Mouse (Mus musculus) midbrain, postnatal 0 days (tissue): ENCODE results near the gene Znrf4. TPM values are rescaled to one million over a fixed set of nuclear protein-coding genes. Genes with fewer than 3 reads are reported as not detected.

Experiments used
- ATAC-seq: fragments of 200-750 bp; cut with Nextera tagmentation; 2 replicates; pipeline ENCODE4 v1.8.0; 2017; ENCODE audit warnings: moderate number of reproducible peaks, mild to moderate bottlenecking, moderate TSS enrichment, moderate library complexity; ENCODE audit not compliant: low FRiP score
- DNase-seq: peaks from one replicate; pipeline ENCODE4 v3.0.0-alpha.2; 2015; ENCODE audit warnings: low spot score
- H3K27ac ChIP-seq: fragments of 300-500 bp; sonication (generic); 2 replicates; pipeline ENCODE4 v1.5.1; 2014; ENCODE audit warnings: low read depth, mild to moderate bottlenecking, low read length, mixed read lengths
- H3K27me3 ChIP-seq: fragments of 300-500 bp; sonication (generic); 2 replicates; pipeline ENCODE4 v1.6.1; 2014; ENCODE audit warnings: low read length, control low read depth, mixed read lengths; ENCODE audit not compliant: insufficient read depth
- H3K36me3 ChIP-seq: fragments of 300-500 bp; sonication (generic); 2 replicates; pipeline ENCODE4 v1.6.1; 2014; ENCODE audit warnings: low read length, control low read depth, mixed read lengths; ENCODE audit not compliant: insufficient read depth
- H3K4me1 ChIP-seq: fragments of 300-500 bp; sonication (generic); 2 replicates; pipeline ENCODE4 v1.6.1; 2014; ENCODE audit warnings: mild to moderate bottlenecking, control low read depth, antibody characterized with exemption, low read length, mixed read lengths; ENCODE audit not compliant: insufficient read depth
- H3K4me2 ChIP-seq: fragments of 300-500 bp; sonication (generic); 2 replicates; pipeline ENCODE4 v1.6.1; 2014; ENCODE audit warnings: low read depth, mild to moderate bottlenecking, low read length, mixed read lengths; ENCODE audit not compliant: poor library complexity, severe bottlenecking
- H3K4me3 ChIP-seq: fragments of 300-500 bp; sonication (generic); 2 replicates; pipeline ENCODE4 v1.5.1; 2014; ENCODE audit warnings: low read depth, mild to moderate bottlenecking, low read length, moderate library complexity
- H3K9ac ChIP-seq: fragments of 300-500 bp; sonication (generic); replicated peaks from 2 replicates; pipeline ENCODE4 v1.6.1; 2014; ENCODE audit warnings: mild to moderate bottlenecking, low read length, moderate library complexity, mixed read lengths; ENCODE audit not compliant: poor library complexity, severe bottlenecking
- H3K9me3 ChIP-seq: fragments of 300-500 bp; sonication (generic); 2 replicates; pipeline ENCODE4 v1.6.1; 2016; ENCODE audit warnings: low read length, control low read depth
- CTCF ChIP-seq: IDR thresholded peaks from 2 replicates; pipeline ENCODE4 v1.5.1; 2016; ENCODE audit warnings: antibody characterized with exemption, mild to moderate bottlenecking
- WGBS: fragments of 180-500 bp; shearing (Covaris S2); extraction: QIAGEN DNeasy Blood & Tissue Kit; methylation state at CpG from one replicate; pipeline ENCODE4 v1.1.7; 2014; 5-methylcytosine and 5-hydroxymethylcytosine counted together
- polyA plus RNA-seq: library from polyadenylated mRNA; unstranded; fragments of >200 nt; fragmentation: Nextera tagmentation; extraction: Ambion mirVana; gene quantifications from 2 replicates; pipeline ENCODE4 v1.2.1, GENCODE M21; 2015
- total RNA-seq: library from RNA; depleted of rRNA; stranded (reverse); fragments of >200 nt; gene quantifications from 2 replicates; pipeline ENCODE4 v1.2.3, GENCODE M21; 2014

Gene Znrf4
- total and polyA plus RNA-seq, 2 experiments from 2014 or later = not detected

- no peak overlapping the region for H3K4me3 ChIP-seq
- H3K36me3 ChIP-seq = no peaks in the 10 kb centered on the region
- no peak overlapping the region for H3K4me2 ChIP-seq
- no peak overlapping the region for H3K9ac ChIP-seq
- no peaks in the 10 kb centered on the region; the same call in 1 of the 2 replicates for H3K4me1 ChIP-seq
- no peaks in the 10 kb centered on the region for H3K27me3 ChIP-seq
- H3K9me3 ChIP-seq = no peaks in the 10 kb centered on the region
- WGBS = 80% methylated on average over 7 of the region's 7 CpGs
- ATAC-seq (no peak), DNase-seq (no peak)
- H3K27ac ChIP-seq = no peak overlapping the region
- no peak for TF ChIP-seq CTCF
Measured at GRCm38 (mm10) chr17:56490438-56491152, 21.6 kb downstream of the Znrf4 start.

- no peak overlapping the region for H3K9ac ChIP-seq
- no peak overlapping the region for H3K4me2 ChIP-seq
Measured at GRCm38 (mm10) chr17:56488028-56488427, 24.2 kb downstream of the Znrf4 start.

GRCm38 (mm10) chr17:56487441-56487888 is 24.8 kb downstream of the Znrf4 start:
- no peaks in the 10 kb centered on the region for H3K27me3 ChIP-seq
- H3K4me1 ChIP-seq = no peaks in the 10 kb centered on the region; the same call in 1 of the 2 replicates
- peak overlapping the region; percentile 52 for H3K27ac ChIP-seq
- peak; percentile 81 for DNase-seq
- ATAC-seq = peak; percentile 83
- no peaks in the 10 kb centered on the region for H3K9me3 ChIP-seq
- no peak overlapping the region for H3K4me2 ChIP-seq
- TF ChIP-seq CTCF = peak; percentile 61
- H3K9ac ChIP-seq = no peak overlapping the region
- WGBS = 3% methylated on average over 10 of the region's 16 CpGs
- no peaks in the 10 kb centered on the region for H3K36me3 ChIP-seq
- H3K4me3 ChIP-seq = no peak overlapping the region

More at GRCm38 (mm10) chr17:56488028-56488427, 24.2 kb downstream of the Znrf4 start:
- Histone ChIP-seq H3K27me3 (no peaks in the 10 kb centered on the region), H3K9me3 (no peaks in the 10 kb centered on the region), H3K36me3 (no peaks in the 10 kb centered on the region), H3K4me1 (no peaks in the 10 kb centered on the region; the same call in 1 of the 2 replicates), H3K27ac (peak overlapping the region; percentile 52), H3K4me3 (no peak overlapping the region)
- no peak for TF ChIP-seq CTCF
- WGBS = 5% methylated on average over 12 of the region's 12 CpGs
- DNase-seq (peak; percentile 83), ATAC-seq (peak; percentile 79)

GRCm38 (mm10) chr17:56485926-56486325 is 26.3 kb downstream of the Znrf4 start:
- no peak for ATAC-seq

GRCm38 (mm10) chr17:56485118-56485517 is 27.1 kb downstream of the Znrf4 start:
- TF ChIP-seq CTCF = no peak
- Histone ChIP-seq H3K4me3 (no peak overlapping the region), H3K9ac (no peak overlapping the region), H3K27me3 (no peaks in the 10 kb centered on the region), H3K9me3 (no peaks in the 10 kb centered on the region), H3K36me3 (no peaks in the 10 kb centered on the region), H3K4me2 (no peak overlapping the region), H3K4me1 (no peaks in the 10 kb centered on the region; the same call in 1 of the 2 replicates), H3K27ac (no peak overlapping the region)
- DNase-seq = no peak
- WGBS = 53% methylated on average over 8 of the region's 9 CpGs
- no peak for ATAC-seq

More at GRCm38 (mm10) chr17:56485926-56486325, 26.3 kb downstream of the Znrf4 start:
- no peak overlapping the region for H3K4me3 ChIP-seq
- no peaks in the 10 kb centered on the region; the same call in 1 of the 2 replicates for H3K4me1 ChIP-seq
- 93% methylated on average over 9 of the region's 9 CpGs for WGBS
- no peaks in the 10 kb centered on the region for H3K27me3 ChIP-seq
- no peak for TF ChIP-seq CTCF
- H3K27ac ChIP-seq = no peak overlapping the region
- H3K9me3 ChIP-seq = no peaks in the 10 kb centered on the region
- H3K36me3 ChIP-seq = no peaks in the 10 kb centered on the region
- no peak for DNase-seq
- H3K4me2 ChIP-seq = no peak overlapping the region
- H3K9ac ChIP-seq = no peak overlapping the region

GRCm38 (mm10) chr17:56482671-56483070 is 29.6 kb downstream of the Znrf4 start:
- ATAC-seq (no peak), DNase-seq (no peak)
- Histone ChIP-seq H3K4me2 (no peak overlapping the region), H3K27ac (no peak overlapping the region), H3K36me3 (no peaks in the 10 kb centered on the region), H3K9me3 (no peaks in the 10 kb centered on the region), H3K9ac (no peak overlapping the region), H3K27me3 (no peaks in the 10 kb centered on the region), H3K4me3 (no peak overlapping the region), H3K4me1 (no peaks in the 10 kb centered on the region)
- TF ChIP-seq CTCF = no peak
- WGBS = 83% methylated on average over 1 of the region's 1 CpGs
